ENCODE assay signal across 9 mouse cellular contexts in the genomic region with DNA sequence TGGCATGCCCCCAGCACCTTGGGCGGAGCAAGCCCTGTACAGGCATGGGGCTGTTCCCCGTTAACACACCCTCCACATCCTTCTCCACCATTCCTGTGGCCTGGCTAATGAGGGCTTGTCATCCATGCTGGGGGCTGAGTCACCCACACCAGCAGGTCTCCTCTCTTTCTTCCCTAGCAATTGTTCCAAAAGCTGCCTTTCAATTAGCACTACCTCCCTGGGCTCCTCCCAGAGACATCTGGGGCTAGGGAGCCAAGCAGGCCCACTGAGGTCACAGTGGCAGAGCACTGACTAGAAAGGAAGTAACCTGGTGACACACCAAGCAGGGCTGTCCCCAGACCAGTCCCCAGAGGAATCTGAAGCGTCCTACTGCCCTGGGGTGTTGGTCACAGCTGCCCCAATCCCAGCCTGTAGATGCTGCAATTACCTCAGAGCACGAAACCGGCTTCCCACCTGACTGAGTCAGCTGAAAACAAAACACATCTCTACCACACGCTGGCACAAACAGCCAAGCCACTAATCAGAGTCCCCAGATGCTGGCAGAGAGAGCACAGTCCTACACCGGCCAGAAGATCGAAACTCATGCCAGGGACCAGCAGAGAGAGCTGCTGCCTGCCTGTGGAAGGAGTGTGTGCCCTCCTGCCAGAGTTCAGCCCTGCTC. TPM values are rescaled to one million over a fixed set of nuclear protein-coding genes. Genes with fewer than 3 reads are reported as not detected.
DNase-seq lines count a peak whose midpoint lies in the region; ATAC-seq and TF ChIP-seq lines count a peak whose summit lies in the region.
"Had no signal": no experiment of that assay in that cellular context is flagged by ENCODE, and none has a peak within 500 bp of the region (broad histone marks: within the 10 kb centered on the region; RNA-seq: fewer than 3 reads in every experiment).

TSS of gene Gm14137 (plus strand) at position 519 of the 661 bp plus-strand sequence.

- ATAC-seq in kidney, embryonic 14.5 days (ENCODE audit: low FRiP score, low TSS enrichment), result no peak
- ATAC-seq in heart, embryonic 16.5 days (replicated peaks; ENCODE audit: extremely low read depth, insufficient read depth, low FRiP score), result no peak
- ATAC-seq in midbrain, postnatal 0 days (ENCODE audit: low FRiP score), result no peak

- peak within 1 kb of the TSS; percentile 52; the same call in 1 of the 2 replicates for H3K27ac ChIP-seq in kidney, embryonic 14.5 days (ENCODE audit: low read depth, low read length)
- H3K27ac ChIP-seq in heart, embryonic 16.5 days (ENCODE audit: low read length), result no peak within 1 kb of the TSS
- H3K27ac ChIP-seq in midbrain, postnatal 0 days (ENCODE audit: low read depth, low read length), result no peak within 1 kb of the TSS

- no peaks in the 10 kb centered on the region for H3K9me3 ChIP-seq in kidney, embryonic 14.5 days (ENCODE audit: control insufficient read depth, low read length)
- no peaks in the 10 kb centered on the region for H3K9me3 ChIP-seq in heart, embryonic 16.5 days (replicated peaks; ENCODE audit: control insufficient read depth, low read length)
- H3K9me3 ChIP-seq in midbrain, postnatal 0 days (ENCODE audit: low read length), result no peaks in the 10 kb centered on the region

- H3K9ac ChIP-seq in kidney, embryonic 14.5 days (ENCODE audit: low read depth, low read length), result peak within 1 kb of the TSS; percentile 18; the same call in 1 of the 2 replicates
- 0 out of 2 replicates have a peak within 1 kb of the TSS, but pooled peaks have one; percentile 12 for H3K9ac ChIP-seq in heart, embryonic 16.5 days (ENCODE audit: low read length)
- H3K9ac ChIP-seq in midbrain, postnatal 0 days (replicated peaks; ENCODE audit: low read length, poor library complexity, severe bottlenecking), result no peak within 1 kb of the TSS

- peaks cover 2% of the 10 kb centered on the region; the same call in 1 of the 2 replicates for H3K36me3 ChIP-seq in kidney, embryonic 14.5 days (ENCODE audit: control insufficient read depth, insufficient read depth, low read length)
- 0 out of 2 replicates have a peak, but pooled peaks cover 2% of the 10 kb centered on the region for H3K36me3 ChIP-seq in heart, embryonic 16.5 days (ENCODE audit: control insufficient read depth, insufficient read depth)
- peaks cover 24% of the 10 kb centered on the region for H3K36me3 ChIP-seq in midbrain, postnatal 0 days (ENCODE audit: insufficient read depth, low read length)

- no peak within 1 kb of the TSS for H3K4me2 ChIP-seq in kidney, embryonic 14.5 days (replicated peaks; ENCODE audit: low read depth, low read length)
- no peak within 1 kb of the TSS for H3K4me2 ChIP-seq in heart, embryonic 16.5 days (ENCODE audit: low read depth, low read length)
- no peak within 1 kb of the TSS for H3K4me2 ChIP-seq in midbrain, postnatal 0 days (ENCODE audit: low read depth, low read length, poor library complexity, severe bottlenecking)

- no peak within 1 kb of the TSS for H3K4me3 ChIP-seq in kidney, embryonic 14.5 days (ENCODE audit: low read length)
- H3K4me3 ChIP-seq in heart, embryonic 16.5 days (ENCODE audit: low read length), result no peak within 1 kb of the TSS
- H3K4me3 ChIP-seq in midbrain, postnatal 0 days (ENCODE audit: low read depth, low read length), result no peak within 1 kb of the TSS

- H3K4me1 ChIP-seq in kidney, embryonic 14.5 days (ENCODE audit: control insufficient read depth, insufficient read depth, low read length), result peaks cover 32% of the 10 kb centered on the region
- peaks cover 15% of the 10 kb centered on the region for H3K4me1 ChIP-seq in heart, embryonic 16.5 days (ENCODE audit: control insufficient read depth, insufficient read depth, low read length)
- no peaks in the 10 kb centered on the region for H3K4me1 ChIP-seq in midbrain, postnatal 0 days (ENCODE audit: insufficient read depth, low read length)

- no peak for DNase-seq in kidney, postnatal 10 days
- DNase-seq in NIH3T3 (ENCODE audit: low read depth), result peak; percentile 95
- DNase-seq in midbrain, postnatal 0 days (ENCODE audit: low spot score), result peak; percentile 32
- no peak for DNase-seq in urinary bladder, postnatal 36 days (ENCODE audit: low spot score in 2 of 2)
- no peak for DNase-seq in thymus, postnatal 4 days
- no peak for DNase-seq in lung, postnatal 36 days

- 44% methylated on average over 8 of the region's 8 CpGs for whole genome bisulfite sequencing in kidney, embryonic 14.5 days
- WGBS in heart, embryonic 16.5 days, result 57% methylated on average over 8 of the region's 8 CpGs
- 47% methylated on average over 8 of the region's 8 CpGs for WGBS in midbrain, postnatal 0 days

- no peak for TF ChIP-seq CTCF in midbrain, postnatal 0 days (IDR thresholded peaks at IDR 0.05)

- H3K27me3 ChIP-seq in kidney, embryonic 14.5 days (ENCODE audit: control insufficient read depth, insufficient read depth, low read length), result no peaks in the 10 kb centered on the region
- H3K27me3 ChIP-seq in heart, embryonic 16.5 days (ENCODE audit: control insufficient read depth, insufficient read depth, low read length), result no peaks in the 10 kb centered on the region
- H3K27me3 ChIP-seq in midbrain, postnatal 0 days (ENCODE audit: insufficient read depth, low read length), result no peaks in the 10 kb centered on the region

RNA-seq across cellular contexts. Expression of gene Gm14137, which starts in this region (rescaled TPM):
- polyA plus RNA-seq in kidney, embryonic 14.5 days (2014; fragmentation: Nextera tagmentation; extraction: Ambion mirVana), result 0.31 and 0.43 TPM in 2 replicates
- polyA plus RNA-seq in heart, embryonic 16.5 days (2015; fragmentation: Nextera tagmentation; extraction: Ambion mirVana), result 0.35 and 0.46 TPM in 2 replicates
- total RNA-seq in midbrain, postnatal 0 days (2014; rRNA removed), result 0.05 TPM in 1 of 2 replicates, not detected in the other
- polyA plus RNA-seq in midbrain, postnatal 0 days (2015; fragmentation: Nextera tagmentation; extraction: Ambion mirVana), result 0.32 and 0.47 TPM in 2 replicates
- total RNA-seq: left cerebral cortex, adult 18-20 months had no signal

Comparison
In these comparisons a context has a peak if more than half of its experiments do, and no peak if none do; other contexts are left out.
1. Peak in DNase-seq in midbrain, postnatal 0 days; RNA of the gene not detected or under 1 TPM.